Mouse (Mus musculus): ENCODE measurements around the gene Bnip3.

GRCm38 (mm10) chr7:138864776-138865175, 44.5 kb downstream of the Bnip3 start:
- TF ChIP-seq POLR2A (IDR thresholded peaks at IDR 0.05; ENCODE audit: low read depth, low read length) (no peak), CTCF (IDR thresholded peaks at IDR 0.05; ENCODE audit: extremely low read depth, insufficient read depth, insufficient read length, insufficient replicate concordance) (no peak)
